Mouse (Mus musculus) myocyte (in vitro differentiated cells): Measurements from ENCODE around the gene Il17rd. TPM values are rescaled to one million over a fixed set of nuclear protein-coding genes. Genes with fewer than 3 reads are reported as not detected.

Source experiments
- H3K27me3 ChIP-seq: one replicate; pipeline ENCODE4 v1.6.1; 2011; ENCODE audit not compliant: control insufficient read depth, insufficient read depth, insufficient read length
- H3K36me3 ChIP-seq: one replicate; pipeline ENCODE4 v1.6.1; 2011; ENCODE audit not compliant: control insufficient read depth, insufficient read depth
- H3K4me2 ChIP-seq: one replicate; pipeline ENCODE4 v1.6.1; 2011; ENCODE audit warnings: low read depth, control low read depth
- H3K4me3 ChIP-seq: one replicate; pipeline ENCODE4 v1.5.1; 2011; ENCODE audit warnings: mild to moderate bottlenecking, control low read depth, moderate library complexity
- H3K79me2 ChIP-seq: one replicate; pipeline ENCODE4 v1.6.1; 2011; ENCODE audit not compliant: control insufficient read depth, insufficient read depth
- H3ac ChIP-seq: one replicate; pipeline ENCODE4 v1.6.1; 2011; ENCODE audit not compliant: control insufficient read depth, insufficient read length
- CEBPB ChIP-seq: IDR thresholded peaks from 2 replicates; pipeline ENCODE4 v1.6.1; 2011; ENCODE audit warnings: mild to moderate bottlenecking, moderate library complexity; ENCODE audit not compliant: poor library complexity, insufficient read depth, severe bottlenecking
- E2F4 ChIP-seq: IDR thresholded peaks from one replicate; pipeline ENCODE4 v1.6.1; 2011; ENCODE audit warnings: mild to moderate bottlenecking, control low read depth, moderate library complexity; ENCODE audit not compliant: insufficient read depth
- MAX ChIP-seq: IDR thresholded peaks from one replicate; pipeline ENCODE4 v1.6.1; 2011; ENCODE audit warnings: low read depth, mild to moderate bottlenecking, control low read depth
- MYOD1 ChIP-seq, 3 experiments: IDR thresholded peaks; one replicate each; pipeline ENCODE4 v1.6.1; 2011; ENCODE audit warnings: control low read depth in 2 of 3, low read depth in 2 of 3, mild to moderate bottlenecking in 2 of 3, moderate library complexity in 1 of 3; ENCODE audit not compliant: insufficient read length in 2 of 3, control insufficient read depth in 1 of 3
- MYOG ChIP-seq, 3 experiments: IDR thresholded peaks; one replicate each; pipeline ENCODE4 v1.6.1; 2011; ENCODE audit warnings: control low read depth in 2 of 3, low read depth in 2 of 3, mild to moderate bottlenecking in 2 of 3; ENCODE audit not compliant: insufficient read length in 2 of 3, control insufficient read depth in 1 of 3, insufficient read depth in 1 of 3
- POLR2A ChIP-seq: IDR thresholded peaks from one replicate; pipeline ENCODE4 v1.6.1; 2011; ENCODE audit warnings: low read depth, mild to moderate bottlenecking, control low read depth, moderate library complexity; ENCODE audit not compliant: insufficient read length
- POLR2AphosphoS2 ChIP-seq: IDR thresholded peaks from one replicate; pipeline ENCODE4 v1.6.1; 2011; ENCODE audit warnings: low read depth, control low read depth; ENCODE audit not compliant: insufficient read length
- REST ChIP-seq: IDR thresholded peaks from one replicate; pipeline ENCODE4 v1.6.1; 2011; ENCODE audit warnings: mild to moderate bottlenecking, control low read depth, moderate library complexity; ENCODE audit not compliant: insufficient read depth, insufficient read length
- SRF ChIP-seq: IDR thresholded peaks from one replicate; pipeline ENCODE4 v1.6.1; 2011; ENCODE audit warnings: low read depth; ENCODE audit not compliant: control insufficient read depth, insufficient read length
- TCF12 ChIP-seq: IDR thresholded peaks from one replicate; pipeline ENCODE4 v1.6.1; 2011; ENCODE audit warnings: mild to moderate bottlenecking, control low read depth; ENCODE audit not compliant: poor library complexity, insufficient read depth, severe bottlenecking
- TCF3 ChIP-seq: IDR thresholded peaks from one replicate; pipeline ENCODE4 v1.6.1; 2011; ENCODE audit warnings: low read depth, control low read depth; ENCODE audit not compliant: insufficient read length
- USF1 ChIP-seq: IDR thresholded peaks from one replicate; pipeline ENCODE4 v1.6.1; 2011; ENCODE audit warnings: low read depth, mild to moderate bottlenecking, control low read depth, moderate library complexity
- polyA plus RNA-seq: library from polyadenylated mRNA; unstranded; fragments of >200 nt; fragmentation: generic; extraction: Trizol; gene quantifications from one replicate; pipeline ENCODE4 v1.2.1, GENCODE M21; 2012; ENCODE audit warnings: missing spikeins

Il17rd gene
- polyA plus RNA-seq, 1 experiment = 1.9 TPM

GRCm38 (mm10) chr14:27050043-27050442, 11.3 kb downstream of the Il17rd start:
- Histone ChIP-seq H3K4me2 (no peak overlapping the region), H3K36me3 (no peaks in the 10 kb centered on the region), H3ac (no peak overlapping the region), H3K27me3 (no peaks in the 10 kb centered on the region), H3K4me3 (no peak overlapping the region), H3K79me2 (peaks cover 3% of the 10 kb centered on the region)
- no peak for TF ChIP-seq POLR2A
- no peak for TF ChIP-seq REST
- no peak for TF ChIP-seq MAX

GRCm38 (mm10) chr14:27050560-27051510, 12.1 kb downstream of the Il17rd start:
- H3K4me3 ChIP-seq = no peak overlapping the region
- no peaks in the 10 kb centered on the region for H3K27me3 ChIP-seq
- H3K79me2 ChIP-seq = peaks cover 3% of the 10 kb centered on the region
- H3K4me2 ChIP-seq = peak overlapping the region; percentile 70
- TF ChIP-seq MYOD1 (IDR thresholded peaks at IDR 0.05; ENCODE audit: control insufficient read depth in 1 of 3, insufficient read length in 2 of 3, low read depth in 2 of 3) (no peak), E2F4 (no peak), MYOG (IDR thresholded peaks at IDR 0.05; ENCODE audit: control insufficient read depth in 1 of 3, insufficient read depth in 1 of 3, insufficient read length in 2 of 3, low read depth in 2 of 3) (no peak), MAX (no peak), POLR2AphosphoS2 (no peak), CEBPB (peak; percentile 52; the same call in 1 of the 2 replicates)
- no peak overlapping the region for H3ac ChIP-seq
- H3K36me3 ChIP-seq = no peaks in the 10 kb centered on the region

GRCm38 (mm10) chr14:27051511-27051895, 12.8 kb downstream of the Il17rd start:
- H3K4me2 ChIP-seq = peak overlapping the region; percentile 70
- TF ChIP-seq SRF (no peak), POLR2AphosphoS2 (no peak), REST (no peak), E2F4 (no peak), MYOG (IDR thresholded peaks at IDR 0.05; ENCODE audit: control insufficient read depth in 1 of 3, insufficient read depth in 1 of 3, insufficient read length in 2 of 3, low read depth in 2 of 3) (no peak), CEBPB (no peak), POLR2A (no peak)

GRCm38 (mm10) chr14:27058535-27059223, 19.9 kb downstream of the Il17rd start:
- H3K79me2 ChIP-seq = no peaks in the 10 kb centered on the region
- no peak overlapping the region for H3K4me3 ChIP-seq
- no peaks in the 10 kb centered on the region for H3K36me3 ChIP-seq
- H3ac ChIP-seq = no peak overlapping the region
- no peaks in the 10 kb centered on the region for H3K27me3 ChIP-seq
- H3K4me2 ChIP-seq = no peak overlapping the region
- TF ChIP-seq TCF3 = no peak

More at GRCm38 (mm10) chr14:27051511-27051895, 12.8 kb downstream of the Il17rd start:
- no peaks in the 10 kb centered on the region for H3K27me3 ChIP-seq
- peaks cover 3% of the 10 kb centered on the region for H3K79me2 ChIP-seq
- H3K36me3 ChIP-seq = no peaks in the 10 kb centered on the region
- H3ac ChIP-seq = no peak overlapping the region
- no peak overlapping the region for H3K4me3 ChIP-seq

- no peaks in the 10 kb centered on the region for H3K36me3 ChIP-seq
- H3ac ChIP-seq = no peak overlapping the region
- H3K27me3 ChIP-seq = no peaks in the 10 kb centered on the region
- no peak overlapping the region for H3K4me3 ChIP-seq
- no peak for TF ChIP-seq POLR2AphosphoS2
- TF ChIP-seq POLR2A = no peak
- no peak for TF ChIP-seq TCF3
- no peak for TF ChIP-seq CEBPB
- no peaks in the 10 kb centered on the region for H3K79me2 ChIP-seq
- H3K4me2 ChIP-seq = no peak overlapping the region
Observed at GRCm38 (mm10) chr14:27059224-27059558, 20.4 kb downstream of the Il17rd start.

GRCm38 (mm10) chr14:27063338-27063737, 24.6 kb downstream of the Il17rd start:
- TF ChIP-seq REST = no peak
- TF ChIP-seq E2F4 = no peak
- TF ChIP-seq TCF3 = no peak
- TF ChIP-seq TCF12 = no peak
- TF ChIP-seq SRF = no peak
- no peak for TF ChIP-seq MYOG (IDR thresholded peaks at IDR 0.05; ENCODE audit: control insufficient read depth in 1 of 3, insufficient read depth in 1 of 3, insufficient read length in 2 of 3, low read depth in 2 of 3)
- TF ChIP-seq POLR2A = no peak
- no peak for TF ChIP-seq POLR2AphosphoS2
- TF ChIP-seq CEBPB = no peak
- TF ChIP-seq MAX = no peak
- TF ChIP-seq USF1 = no peak
- no peak for TF ChIP-seq MYOD1 (IDR thresholded peaks at IDR 0.05; ENCODE audit: control insufficient read depth in 1 of 3, insufficient read length in 2 of 3, low read depth in 2 of 3)
- H3K27me3 ChIP-seq = no peaks in the 10 kb centered on the region
- no peaks in the 10 kb centered on the region for H3K79me2 ChIP-seq
- no peak overlapping the region for H3ac ChIP-seq
- no peak overlapping the region for H3K4me3 ChIP-seq
- H3K4me2 ChIP-seq = no peak overlapping the region
- no peaks in the 10 kb centered on the region for H3K36me3 ChIP-seq
